Mouse (Mus musculus) CH12F3 (cell line): ENCODE measurements around the gene Cmtm3.

Source experiments
- in situ Hi-C: fragments of 300-500 bp; cut with MboI; formaldehyde crosslinking; loops from 2 replicates; pipeline ENCODE4 v1.14.3; 2020; ENCODE audit warnings: low sequenced_read_pairs

The Cmtm3 gene

DNA sequence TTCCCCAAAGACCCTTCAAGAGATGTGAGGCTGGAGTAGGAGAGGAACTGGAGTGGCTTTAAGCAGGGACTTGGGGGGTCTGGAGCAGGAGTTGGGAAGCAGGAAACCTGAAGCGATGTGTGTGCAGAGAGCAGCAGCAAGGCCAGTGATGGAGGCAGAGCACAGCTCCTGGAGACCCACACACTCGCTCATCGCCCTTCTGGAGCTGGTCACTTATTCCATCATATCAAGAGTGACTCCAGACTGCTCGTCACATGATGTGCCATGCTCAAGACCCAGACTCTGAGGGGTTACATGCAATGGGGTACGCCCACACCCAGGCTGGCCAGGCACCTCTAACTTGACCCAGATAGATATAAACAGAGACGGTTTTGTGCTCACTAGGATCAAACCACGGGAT is 41.1 kb downstream of the Cmtm3 start:
- in situ Hi-C loops: no loop called here

- in situ Hi-C loops: no loop called here
Observed at GRCm38 (mm10) chr8:104380961-104381411, 41.8 kb downstream of the Cmtm3 start.

DNA sequence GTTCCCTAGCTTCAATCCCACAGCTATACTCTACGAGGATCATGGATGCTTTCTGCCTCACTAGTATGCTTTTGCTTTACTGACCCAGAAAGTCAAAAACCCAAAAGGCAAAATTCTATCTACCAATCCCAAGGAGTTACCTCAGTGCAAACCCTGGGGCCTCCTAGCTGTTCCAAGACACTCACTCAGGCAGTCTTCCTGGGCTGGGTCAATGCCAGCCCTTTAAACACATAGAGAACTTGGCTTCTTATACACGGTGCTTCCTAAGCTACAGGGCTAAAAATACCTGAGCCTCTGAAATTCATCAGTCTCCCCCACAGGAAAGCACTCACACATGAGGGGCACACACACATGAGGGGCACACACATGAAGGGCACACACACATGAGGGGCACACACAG is 44.1 kb downstream of the Cmtm3 start:
- in situ Hi-C loops: no loop called here

- in situ Hi-C loops: no loop called here
Observed at GRCm38 (mm10) chr8:104383977-104384376, 44.8 kb downstream of the Cmtm3 start.

DNA sequence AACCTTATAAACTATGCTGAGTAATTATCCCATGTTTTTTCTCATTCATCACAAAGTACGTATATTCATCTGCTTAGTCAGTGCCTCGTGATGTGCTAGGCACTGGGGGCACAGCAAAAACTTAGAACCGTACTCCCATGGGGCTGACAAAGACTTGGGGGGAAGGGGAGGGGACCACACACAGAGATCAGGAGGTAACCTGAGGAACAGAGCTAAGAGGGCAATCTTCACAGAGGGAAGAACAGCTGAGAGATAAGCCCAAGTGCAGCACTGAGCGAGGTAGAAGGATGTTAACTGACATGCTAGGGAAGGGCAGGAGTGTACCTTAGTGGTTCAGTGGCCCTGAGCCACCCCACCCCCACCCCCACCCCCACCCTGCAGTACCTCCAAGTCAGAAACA is 47.5 kb downstream of the Cmtm3 start:
- in situ Hi-C loops: no loop called here

DNA sequence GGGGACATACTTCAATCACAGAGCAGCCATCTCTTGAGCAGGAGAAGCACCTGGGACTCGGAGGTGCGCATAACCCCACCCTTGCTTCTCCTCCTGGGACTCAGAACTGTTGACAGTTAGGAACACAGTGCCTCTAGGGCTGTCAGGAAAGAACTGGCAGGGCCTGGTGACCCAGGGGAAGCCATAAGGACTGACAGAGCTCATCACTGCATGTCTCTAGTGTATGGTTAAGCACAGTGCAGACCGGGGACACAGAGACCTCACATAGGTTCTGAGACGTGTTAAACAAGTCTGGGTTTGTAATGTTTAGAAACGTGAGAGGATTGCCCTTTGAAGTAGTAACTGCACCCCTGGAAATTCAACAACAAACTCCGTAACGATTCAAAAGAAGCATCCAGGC is 48.3 kb downstream of the Cmtm3 start:
- in situ Hi-C loops: no loop called here

DNA sequence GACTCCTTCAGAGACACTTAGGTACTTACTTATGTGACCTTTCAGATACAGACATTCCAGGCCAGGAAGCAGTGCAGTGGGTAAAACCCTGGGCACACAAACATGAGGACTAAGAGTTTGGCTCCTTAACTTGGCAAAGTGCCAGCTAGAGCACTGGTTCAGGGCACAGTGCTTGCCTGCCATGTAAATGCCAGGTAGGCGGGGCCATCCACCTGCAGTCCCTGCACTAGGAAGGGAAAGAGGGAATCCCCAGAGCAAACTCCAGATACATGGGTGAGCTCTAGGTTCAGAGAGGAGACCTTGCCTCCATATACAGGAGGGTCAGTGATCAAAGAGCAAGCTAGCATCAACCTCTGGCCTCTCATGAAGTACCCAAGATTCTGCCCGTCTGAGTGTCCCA is 48.8 kb downstream of the Cmtm3 start:
- in situ Hi-C loops: no loop called here

- in situ Hi-C loops: no loop called here
Observed at GRCm38 (mm10) chr8:104390245-104390644, 51.0 kb downstream of the Cmtm3 start.

- in situ Hi-C loops: no loop called here
Observed at GRCm38 (mm10) chr8:104393139-104393538, 53.9 kb downstream of the Cmtm3 start.

GRCm38 (mm10) chr8:104393767-104394166 is 54.6 kb downstream of the Cmtm3 start:
- in situ Hi-C loops: no loop called here

GRCm38 (mm10) chr8:104394801-104395702 is 55.8 kb downstream of the Cmtm3 start:
- in situ Hi-C loops: no loop called here

- in situ Hi-C loops: no loop called here
Observed at GRCm38 (mm10) chr8:104395703-104396357, 56.6 kb downstream of the Cmtm3 start, which contains the start of gene Cmtm4. Cmtm4 (minus strand) TSS chr8:104395807.
